Mouse (Mus musculus) kidney, embryonic 15.5 days (tissue): Measurements from ENCODE around the gene Fxyd3. TPM values are rescaled to one million over a fixed set of nuclear protein-coding genes. Genes with fewer than 3 reads are reported as not detected.

Experiments
- microRNA-seq: library from miRNA; unstranded; fragments of <30 nt; microRNA quantifications from one replicate; pipeline ENCODE4, GENCODE M21; 2016
- polyA plus RNA-seq: library from polyadenylated mRNA; unstranded; fragments of >200 nt; fragmentation: Nextera tagmentation; extraction: Ambion mirVana; gene quantifications from 2 replicates; pipeline ENCODE4 v1.2.1, GENCODE M21; 2015

The Fxyd3 gene
- polyA plus RNA-seq, 1 experiment from 2014 or later = 14.8 TPM

Small RNA genes lying within 50 kb of the gene (microRNA-seq; reads per million reads assigned to microRNA genes)
- gene Mir7050 = not detected

Other genes with a start within 250 kb of the Fxyd3 start
- gene Ffar3, start 220.5 kb downstream of the Fxyd3 start, polyA plus RNA-seq = 0.22 and 0.88 TPM in 2 replicates
- gene Ffar1, start 215.1 kb downstream of the Fxyd3 start, polyA plus RNA-seq = not detected in 2 replicates
- 0.12 and 0.19 TPM in 2 replicates for gene Cd22, start 196.4 kb downstream of the Fxyd3 start, polyA plus RNA-seq
- 0.39 and 0.61 TPM in 2 replicates for gene Mag, start 161.8 kb downstream of the Fxyd3 start, polyA plus RNA-seq
- gene Hamp2, start 152.0 kb downstream of the Fxyd3 start, polyA plus RNA-seq = not detected in 2 replicates
- not detected in 2 replicates for gene Hamp, start 132.7 kb downstream of the Fxyd3 start, polyA plus RNA-seq
- gene Usf2, start 119.9 kb downstream of the Fxyd3 start, polyA plus RNA-seq = 25.0 and 25.3 TPM in 2 replicates
- 62.7 and 62.8 TPM in 2 replicates for gene Lsr, start 103.2 kb downstream of the Fxyd3 start, polyA plus RNA-seq
- 5.8 and 6.8 TPM in 2 replicates for gene Fam187b, start 102.9 kb downstream of the Fxyd3 start, polyA plus RNA-seq
- gene Fxyd5, start 34.2 kb downstream of the Fxyd3 start, polyA plus RNA-seq = 30.6 and 35.0 TPM in 2 replicates
- 8.2 and 11.2 TPM in 2 replicates for gene Fxyd7, start 25.2 kb downstream of the Fxyd3 start, polyA plus RNA-seq
- gene Fxyd1, start 19.5 kb downstream of the Fxyd3 start, polyA plus RNA-seq = 50.8 and 57.9 TPM in 2 replicates
- 0.34 and 0.44 TPM in 2 replicates for gene Lgi4, start 17.4 kb downstream of the Fxyd3 start, polyA plus RNA-seq
- 40.6 and 45.0 TPM in 2 replicates for gene Hpn, start 38.6 kb upstream of the Fxyd3 start, polyA plus RNA-seq
- 1.4 and 2.0 TPM in 2 replicates for gene Scn1b, start 50.3 kb upstream of the Fxyd3 start, polyA plus RNA-seq
- 60.6 and 69.5 TPM in 2 replicates for gene Gramd1a, start 79.2 kb upstream of the Fxyd3 start, polyA plus RNA-seq
- not detected in 2 replicates for gene Scgb2b2, start 213.8 kb upstream of the Fxyd3 start, polyA plus RNA-seq
- gene Scgb1b2, start 215.1 kb upstream of the Fxyd3 start, polyA plus RNA-seq = not detected in 2 replicates